Mouse (Mus musculus): ENCODE results near the gene Phc2.
"Not testable (repeated sequence)": the region's sequence is repeated elsewhere in the genome, so short reads cannot be mapped to it uniquely, and the experiment has no call there.

DNA sequence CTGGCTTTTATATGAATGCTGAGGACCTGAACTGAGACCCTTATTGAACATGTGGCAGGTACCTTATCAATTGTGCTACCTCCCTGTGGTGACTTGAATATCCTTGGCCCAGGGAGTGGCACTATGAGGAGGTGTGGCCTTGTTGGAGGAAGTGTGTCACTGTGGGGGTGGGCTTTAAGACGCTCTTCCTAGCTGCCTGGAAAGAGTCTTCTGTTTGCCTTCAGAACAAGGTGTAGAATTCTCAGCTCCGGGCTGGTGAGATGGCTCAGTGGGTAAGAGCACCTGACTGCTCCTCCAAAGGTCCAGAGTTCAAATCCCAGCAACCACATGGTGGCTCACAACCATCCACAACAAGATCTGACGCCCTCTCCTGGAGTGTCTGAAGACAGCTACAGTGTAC, 42.8 kb upstream of the Phc2 start:
- TF ChIP-seq EP300 (optimal IDR thresholded peaks at IDR 0.05); CTCF (IDR thresholded peaks at IDR 0.05; ENCODE audit: low read depth): not testable (repeated sequence)

All from stomach, postnatal 0 days (tissue).